Mouse (Mus musculus) gastrocnemius, postnatal 14 days (tissue): ENCODE measurements at regions not wholly inside any gene's neighbourhood (a gene's known extent, or its start where the extent isn't known, plus 50 kb on each side); places are given as distances from the start of the nearest gene placed in this dataset.

Source experiments
- DNase-seq: peaks from one replicate; pipeline ENCODE4 v3.0.0; 2021; ENCODE audit warnings: mixed read lengths
- intact Hi-C: fragments of 180-260 bp; cut with DNase I; formaldehyde crosslinking; loops from one replicate; pipeline ENCODE4 v1.15.1; 2025; ENCODE audit warnings: low total_unique reads

DNA sequence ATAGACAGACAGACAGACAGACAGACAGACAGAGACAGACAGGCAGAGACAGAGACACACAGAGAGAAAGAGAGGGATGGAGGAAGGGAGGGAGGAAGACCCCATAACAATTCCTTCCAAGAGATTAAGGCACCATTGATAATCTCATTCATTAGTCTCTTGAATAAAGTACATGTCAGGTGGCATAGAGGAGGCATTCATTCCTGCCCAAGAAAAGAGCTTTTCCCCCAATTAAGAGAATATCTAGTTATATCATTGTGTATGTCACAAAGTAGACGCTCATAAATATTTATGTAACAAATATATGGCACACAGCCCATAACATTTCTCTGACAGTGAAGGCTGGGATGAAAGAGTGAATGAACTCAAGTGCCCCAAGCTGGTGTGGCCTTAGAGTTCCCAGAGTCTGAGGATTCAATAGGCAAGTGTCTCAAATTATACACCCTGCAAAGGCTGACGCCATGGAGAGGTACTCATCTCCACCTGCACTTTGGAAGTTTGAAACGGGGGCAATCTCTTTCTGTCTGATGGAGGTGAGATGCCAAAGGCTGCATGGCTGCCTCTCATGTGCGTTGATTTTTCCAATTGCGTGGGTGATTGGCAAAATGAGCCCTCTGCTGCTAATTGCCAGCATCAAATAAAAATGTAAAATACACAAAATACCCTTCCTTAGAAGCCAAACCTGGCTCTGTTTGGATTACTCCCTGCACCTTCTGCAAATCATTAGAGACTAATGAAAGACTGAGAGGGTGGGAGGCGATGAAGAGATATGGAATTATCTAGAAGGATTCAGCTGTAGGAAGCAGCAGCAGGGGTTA is 710.3 kb upstream of the Castor2 start:
- DNase-seq, result no peak
- intact Hi-C loops, result no loop called here

DNA sequence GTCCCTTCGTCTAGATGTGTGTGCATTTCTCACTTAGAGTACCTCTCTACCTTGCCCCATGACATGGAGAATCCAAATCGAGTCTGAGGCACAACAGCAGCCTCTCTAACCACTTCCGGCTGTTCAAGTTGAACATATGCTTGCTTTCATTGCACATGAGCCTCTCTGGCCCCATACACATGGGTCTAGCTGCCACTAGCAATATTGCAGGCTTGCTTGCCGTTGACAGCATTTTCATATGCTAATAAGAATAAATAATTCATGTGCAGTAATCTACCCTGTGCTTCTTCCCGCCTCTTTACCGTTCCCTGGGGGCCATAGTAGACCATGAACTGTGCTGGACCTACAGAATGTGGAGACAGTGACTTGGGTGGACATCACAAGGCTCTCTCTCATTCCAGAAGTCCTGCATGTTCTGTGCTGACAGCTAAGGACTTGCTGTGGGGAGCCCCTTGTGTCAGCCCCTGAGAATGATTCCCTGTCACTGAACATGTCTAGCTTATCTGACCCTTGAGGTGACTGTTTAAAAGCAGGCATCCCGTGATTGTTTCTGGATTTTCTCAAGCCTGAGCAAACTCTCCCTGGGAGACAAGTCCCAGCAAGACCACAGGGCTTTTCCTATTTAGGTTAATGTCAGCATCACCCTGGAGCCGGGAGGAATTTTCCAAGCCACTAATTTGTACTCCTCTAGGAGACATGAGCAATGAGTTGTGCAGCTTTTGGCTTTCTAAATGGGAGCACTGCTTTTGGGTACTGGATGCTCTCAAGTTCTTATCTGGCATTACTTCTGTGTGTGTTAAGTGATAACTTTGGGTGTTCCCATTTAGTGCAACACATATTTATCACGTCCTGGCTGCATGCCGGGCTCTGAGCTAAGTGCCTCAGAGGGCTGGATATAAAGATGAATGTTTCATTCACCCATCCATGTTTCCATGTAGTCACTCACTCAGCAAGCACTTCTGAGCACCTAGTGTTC is 713.8 kb upstream of the Castor2 start:
- DNase-seq, result peak; percentile 8
- intact Hi-C loops, result no loop called here

- intact Hi-C loops, result no loop called here
- DNase-seq, result no peak
Observed at GRCm38 (mm10) chr5:133365771-133366170, 733.7 kb upstream of the Castor2 start.

DNA sequence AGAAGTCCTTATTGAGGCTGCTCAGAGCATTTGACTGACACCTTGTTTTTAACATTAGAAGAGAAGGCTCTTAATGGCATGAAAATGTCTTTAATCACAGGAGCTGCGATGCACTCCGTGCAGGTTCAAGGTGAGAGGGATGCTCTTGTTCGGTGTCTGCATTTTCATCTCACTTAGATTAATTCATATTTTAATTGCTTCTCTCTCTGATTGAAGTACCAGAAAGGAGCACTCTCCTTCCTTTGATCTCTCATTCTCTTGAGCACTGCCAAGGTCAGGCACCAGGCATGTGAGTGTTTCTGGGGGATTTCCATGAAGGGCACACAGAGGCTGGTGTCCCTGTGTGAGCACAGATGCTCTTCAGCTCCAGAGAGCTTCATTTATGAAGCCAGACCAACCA is 752.0 kb upstream of the Castor2 start:
- DNase-seq, result no peak
- intact Hi-C loops, result no loop called here

DNA sequence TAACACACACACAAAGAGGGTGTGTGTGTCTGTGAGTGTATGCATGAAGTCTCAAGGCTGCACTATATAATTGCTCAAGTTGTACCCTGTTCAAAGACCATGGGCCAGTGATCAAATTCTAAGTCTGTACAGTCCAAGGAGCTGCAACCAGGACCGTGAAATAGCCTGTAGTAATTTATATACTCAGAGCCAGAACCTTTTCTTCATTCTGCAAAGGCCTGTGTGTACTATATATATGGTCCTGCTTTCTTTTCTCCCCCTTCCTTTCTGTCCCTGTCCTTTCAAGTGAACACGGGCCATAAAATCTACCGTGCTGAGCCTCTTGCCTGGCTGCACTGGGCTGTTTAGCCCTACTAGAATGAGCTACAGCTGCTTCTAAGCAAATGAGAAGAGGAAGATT is 757.5 kb upstream of the Castor2 start:
- intact Hi-C loops, result no loop called here
- DNase-seq, result no peak

DNA sequence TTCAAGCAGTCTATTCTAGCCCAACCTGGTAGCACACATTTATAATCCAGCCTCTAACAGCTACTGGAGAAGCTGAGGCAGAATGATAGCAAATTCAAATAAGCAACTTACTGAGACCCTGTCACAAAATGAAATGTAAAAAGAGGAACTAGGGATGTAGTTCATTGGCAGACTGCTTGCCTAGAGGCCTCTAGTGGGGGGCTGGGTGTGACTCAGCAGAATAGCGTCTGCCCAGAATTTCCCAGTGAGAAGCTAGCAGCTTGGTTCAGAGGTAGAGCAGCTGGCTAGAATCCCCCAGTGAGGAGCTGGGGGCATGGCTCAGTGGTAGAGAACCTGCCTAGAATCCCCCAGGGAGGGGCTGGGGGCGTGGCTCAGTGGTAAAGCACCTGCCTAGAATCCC is 777.5 kb upstream of the Auts2 start:
- intact Hi-C loops, result no loop called here
- DNase-seq, result no peak

DNA sequence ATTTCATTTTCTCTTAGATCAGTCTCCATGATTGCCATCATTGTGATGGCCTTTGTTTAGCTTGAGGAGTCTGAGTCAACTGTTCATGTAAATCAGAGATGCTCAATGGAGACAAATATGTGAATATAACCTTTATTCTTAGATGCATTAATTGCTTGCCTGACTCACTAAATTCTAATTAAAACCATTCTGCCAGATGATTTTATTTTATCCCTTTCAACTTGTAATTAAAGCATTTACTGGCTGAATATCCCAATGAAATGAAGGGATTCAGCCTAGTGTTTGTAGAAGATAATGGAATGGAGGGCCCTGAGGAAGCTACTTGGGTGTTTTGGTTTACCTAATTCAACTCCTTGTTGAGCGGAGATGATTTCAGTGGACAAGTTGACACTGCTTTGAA is 777.1 kb upstream of the Auts2 start:
- intact Hi-C loops, result no loop called here

GRCm38 (mm10) chr5:133314031-133314430 is 770.9 kb upstream of the Auts2 start:
- no peak for DNase-seq
- intact Hi-C loops, result no loop called here

More for the DNA sequence above, 777.1 kb upstream of the Auts2 start:
- DNase-seq, result no peak

GRCm38 (mm10) chr5:133310979-133311890 is 768.1 kb upstream of the Auts2 start:
- intact Hi-C loops, result no loop called here
- DNase-seq, result no peak

DNA sequence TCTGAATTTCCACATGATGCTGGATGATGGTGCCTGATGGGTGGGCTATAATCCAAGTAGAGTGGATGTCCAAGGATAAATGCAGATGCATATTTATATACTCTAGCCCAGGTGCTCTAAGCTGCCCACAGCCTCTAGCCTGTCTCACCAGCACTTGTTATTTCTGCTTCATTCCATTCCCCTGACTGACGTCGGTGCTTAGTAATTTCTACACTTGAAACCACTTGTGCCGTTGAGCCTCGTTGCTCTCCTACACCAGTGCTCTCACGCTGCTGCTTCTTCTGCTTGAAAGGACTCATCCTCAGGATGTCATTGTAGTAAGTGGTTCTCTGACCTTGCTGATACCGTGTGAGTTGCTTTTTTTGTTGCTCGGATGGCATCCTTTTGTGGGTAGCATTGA is 724.7 kb upstream of the Auts2 start:
- DNase-seq, result no peak
- intact Hi-C loops, result no loop called here

- no peak for DNase-seq
- intact Hi-C loops, result no loop called here
Observed at GRCm38 (mm10) chr5:133267356-133267755, 724.2 kb upstream of the Auts2 start.

GRCm38 (mm10) chr5:133264976-133265375 is 721.8 kb upstream of the Auts2 start:
- no peak for DNase-seq
- intact Hi-C loops, result no loop called here

DNA sequence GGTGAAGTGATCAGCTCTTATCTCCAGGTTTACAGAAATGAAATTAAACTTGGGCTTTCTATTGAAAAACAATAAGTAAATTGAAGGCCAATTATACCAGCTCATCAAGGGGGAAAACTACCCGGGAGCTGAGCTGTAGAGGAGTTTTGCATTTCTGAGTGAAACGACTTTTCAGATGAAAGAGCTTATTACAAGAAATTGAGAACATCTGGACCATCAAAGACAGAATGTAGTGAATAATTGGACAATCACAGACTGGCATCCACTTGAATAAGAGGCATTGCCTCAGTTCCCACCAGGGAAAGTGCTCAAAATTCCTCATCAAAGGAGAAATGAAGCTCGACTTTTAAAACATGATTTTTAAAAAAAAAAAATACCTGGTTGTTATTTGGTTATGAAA is 675.7 kb upstream of the Auts2 start:
- DNase-seq, result no peak
- intact Hi-C loops, result no loop called here

DNA sequence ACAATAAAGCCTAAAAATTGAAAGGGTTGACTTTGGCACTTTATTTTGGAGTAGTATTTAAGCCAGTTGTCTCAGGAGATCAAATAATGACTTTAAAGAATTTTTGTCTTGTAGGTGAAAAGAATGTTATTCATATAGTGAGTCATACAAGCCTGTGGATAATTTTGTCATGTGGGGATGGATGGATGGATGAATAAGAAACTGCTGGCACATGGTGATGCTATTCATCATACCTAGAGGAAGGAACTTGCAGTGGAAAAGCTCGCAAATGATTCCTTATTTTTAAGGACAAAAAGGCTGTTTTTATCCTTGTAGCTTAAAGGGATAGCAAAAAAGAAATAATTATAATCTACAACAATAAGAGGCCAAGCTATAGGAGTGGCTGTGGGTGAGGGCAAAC is 655.4 kb upstream of the Auts2 start:
- DNase-seq, result no peak
- intact Hi-C loops, result loop anchor here (10.0 kb wide), 1 partner anchor 1084 kb away; no protein-coding TSS in a partner anchor

GRCm38 (mm10) chr5:133189798-133190571 is 646.8 kb upstream of the Auts2 start:
- no peak for DNase-seq
- intact Hi-C loops, result loop anchor here (10.0 kb wide), 1 partner anchor 1075 kb away; no protein-coding TSS in a partner anchor

DNA sequence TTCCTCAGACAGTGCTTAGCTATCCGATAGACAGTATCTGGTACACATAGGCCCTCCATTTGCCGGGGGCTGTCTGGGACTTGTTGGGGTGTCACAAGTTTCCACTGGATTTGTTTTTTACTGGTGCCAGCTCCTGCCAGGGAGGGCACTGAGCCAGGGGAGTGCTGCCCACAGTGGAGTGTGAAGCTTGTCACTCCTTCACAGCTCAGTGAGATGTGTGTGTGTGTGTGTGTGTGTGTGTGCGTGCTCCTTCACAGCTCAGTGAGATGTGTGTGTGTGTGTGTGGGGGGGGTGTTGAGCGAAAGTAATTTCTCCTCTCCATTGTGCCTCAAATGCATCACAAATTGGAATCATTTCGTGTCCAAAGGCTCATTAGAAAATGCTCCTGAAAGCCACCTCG is 632.5 kb upstream of the Auts2 start:
- intact Hi-C loops, result no loop called here
- DNase-seq, result no peak

- peak; percentile 85 for DNase-seq
- intact Hi-C loops, result no loop called here
Observed at GRCm38 (mm10) chr5:133173155-133173723, 630.1 kb upstream of the Auts2 start.

DNA sequence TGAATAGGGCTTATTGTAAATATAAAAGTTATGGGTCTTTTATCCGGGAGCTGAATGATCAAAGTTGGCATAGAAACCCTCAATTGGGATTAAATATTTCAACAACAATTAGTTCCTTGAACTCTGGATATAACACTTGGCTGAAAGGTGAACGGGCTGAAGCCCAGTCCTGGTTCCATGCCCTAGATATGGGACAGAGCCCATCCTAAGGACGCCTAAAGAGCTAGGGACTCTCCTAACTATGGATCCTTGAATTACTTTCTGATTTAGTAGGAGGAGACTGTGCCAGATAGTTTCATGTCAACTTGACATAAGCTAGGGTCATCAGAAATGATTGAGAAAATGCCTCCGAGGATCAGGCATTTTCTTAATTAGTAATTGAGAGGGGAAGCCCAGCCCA is 629.5 kb upstream of the Auts2 start:
- no peak for DNase-seq
- intact Hi-C loops, result no loop called here
